Mouse (Mus musculus) T-helper 1 cell (primary cell): ENCODE measurements around the gene Ttll9.

Source experiments
- in situ Hi-C: fragments of 300-600 bp; cut with MboI, MseI; formaldehyde crosslinking; loops from one replicate; pipeline ENCODE4 v1.15.1; 2025; ENCODE audit warnings: high pct_unique_total_duplicates

Gene Ttll9

GRCm38 (mm10) chr2:153013724-153014515 lies 51.6 kb downstream of the Ttll9 start:
- in situ Hi-C loops: no loop called here

- in situ Hi-C loops: no loop called here
Measured at GRCm38 (mm10) chr2:153014758-153015593, 52.7 kb downstream of the Ttll9 start, which contains the start of gene Pdrg1. Gene Pdrg1 (minus strand): TSS chr2:153015427.

GRCm38 (mm10) chr2:153015804-153016203 lies 53.5 kb downstream of the Ttll9 start:
- in situ Hi-C loops: no loop called here

- in situ Hi-C loops: no loop called here
Measured at GRCm38 (mm10) chr2:153016786-153017185, 54.5 kb downstream of the Ttll9 start.

- in situ Hi-C loops: no loop called here
Measured at GRCm38 (mm10) chr2:153019355-153019754, 57.1 kb downstream of the Ttll9 start.

- in situ Hi-C loops: loop anchor here (5.0 kb wide), 1 partner anchor 104 kb away; no protein-coding TSS in a partner anchor
Measured at GRCm38 (mm10) chr2:153021163-153021562, 58.9 kb downstream of the Ttll9 start.

- in situ Hi-C loops: loop anchor here (5.0 kb wide), 1 partner anchor 106 kb away; no protein-coding TSS in a partner anchor
Measured at GRCm38 (mm10) chr2:153022855-153023254, 60.6 kb downstream of the Ttll9 start.

GRCm38 (mm10) chr2:153026052-153026451 lies 63.8 kb downstream of the Ttll9 start:
- in situ Hi-C loops: no loop called here

- in situ Hi-C loops: no loop called here
Measured at GRCm38 (mm10) chr2:153027501-153027900, 65.2 kb downstream of the Ttll9 start.

- in situ Hi-C loops: no loop called here
Measured at GRCm38 (mm10) chr2:153030422-153030821, 68.1 kb downstream of the Ttll9 start.

- in situ Hi-C loops: no loop called here
Measured at GRCm38 (mm10) chr2:153031126-153032082, 69.1 kb downstream of the Ttll9 start, which contains the start of gene Xkr7. Gene Xkr7 (plus strand): TSS chr2:153031852.

- in situ Hi-C loops: no loop called here
Measured at GRCm38 (mm10) chr2:153032083-153032842, 70.0 kb downstream of the Ttll9 start.

- in situ Hi-C loops: no loop called here
Measured at GRCm38 (mm10) chr2:153032973-153033372, 70.7 kb downstream of the Ttll9 start.

- in situ Hi-C loops: no loop called here
Measured at GRCm38 (mm10) chr2:153033545-153034230, 71.4 kb downstream of the Ttll9 start.

- in situ Hi-C loops: no loop called here
Measured at GRCm38 (mm10) chr2:153036690-153037089, 74.4 kb downstream of the Ttll9 start.

GRCm38 (mm10) chr2:153043886-153044285 lies 81.6 kb downstream of the Ttll9 start:
- in situ Hi-C loops: no loop called here

GRCm38 (mm10) chr2:153045884-153046299 lies 83.6 kb downstream of the Ttll9 start:
- in situ Hi-C loops: no loop called here

GRCm38 (mm10) chr2:153047828-153048465 lies 85.7 kb downstream of the Ttll9 start:
- in situ Hi-C loops: no loop called here

- in situ Hi-C loops: no loop called here
Measured at GRCm38 (mm10) chr2:153049288-153049996, 87.2 kb downstream of the Ttll9 start.
